Mouse (Mus musculus): ENCODE measurements at regions not wholly inside any gene's neighbourhood (a gene's known extent, or its start where the extent isn't known, plus 50 kb on each side); places are given as distances from the start of the nearest gene placed in this dataset.

GRCm38 (mm10) chr14:53826782-53827181 lies 427.1 kb downstream of the Dad1 start:
- no peak for TF ChIP-seq CTCF (IDR thresholded peaks at IDR 0.05; ENCODE audit: extremely low read depth, insufficient read depth, insufficient read length, insufficient replicate concordance)
- TF ChIP-seq POLR2A (IDR thresholded peaks at IDR 0.05; ENCODE audit: low read depth, low read length), result no peak

Measured in spleen, adult 2 months (tissue).